Mouse (Mus musculus): ENCODE measurements around the gene Tdrd1.

Tdrd1 gene

GRCm38 (mm10) chr19:56908472-56909270 lies 82.7 kb downstream of the Tdrd1 start:
- in situ Hi-C loops (cut with MboI; ENCODE audit: low sequenced_read_pairs), result loop anchor here (25.0 kb wide), 1 partner anchor 229 kb away; no protein-coding TSS in a partner anchor

- in situ Hi-C loops (cut with MboI; ENCODE audit: low sequenced_read_pairs), result loop anchor here (25.0 kb wide), 1 partner anchor 227 kb away; no protein-coding TSS in a partner anchor
Observed at GRCm38 (mm10) chr19:56910561-56910960, 84.6 kb downstream of the Tdrd1 start.

- in situ Hi-C loops (cut with MboI; ENCODE audit: low sequenced_read_pairs), result loop anchor here (25.0 kb wide), 1 partner anchor 224 kb away; no protein-coding TSS in a partner anchor
Observed at GRCm38 (mm10) chr19:56913761-56914160, 87.8 kb downstream of the Tdrd1 start.

- in situ Hi-C loops (cut with MboI; ENCODE audit: low sequenced_read_pairs), result loop anchor here (25.0 kb wide), 1 partner anchor 223 kb away; no protein-coding TSS in a partner anchor
Observed at GRCm38 (mm10) chr19:56914658-56915057, 88.6 kb downstream of the Tdrd1 start.

GRCm38 (mm10) chr19:56915084-56915483 lies 89.1 kb downstream of the Tdrd1 start:
- in situ Hi-C loops (cut with MboI; ENCODE audit: low sequenced_read_pairs), result loop anchor here (25.0 kb wide), 1 partner anchor 222 kb away; no protein-coding TSS in a partner anchor
